Mouse (Mus musculus) thymus, adult 2 months (tissue): ENCODE measurements around the gene Col9a3.

Source experiments
- CTCF ChIP-seq: fragments of 200-500 bp; IDR thresholded peaks from 2 replicates; pipeline ENCODE4 v1.5.1; 2012; ENCODE audit warnings: mild to moderate bottlenecking, control low read depth, low read length, moderate library complexity, borderline replicate concordance; ENCODE audit not compliant: control insufficient read depth, poor library complexity, insufficient read depth; ENCODE audit errors: extremely low read depth
- POLR2A ChIP-seq: fragments of 200-500 bp; IDR thresholded peaks from 2 replicates; pipeline ENCODE4 v1.6.1; 2012; ENCODE audit warnings: mild to moderate bottlenecking, low read length, control low read depth, moderate library complexity; ENCODE audit not compliant: control insufficient read depth, poor library complexity, insufficient read depth; ENCODE audit errors: extremely low read depth

- no peak for TF ChIP-seq CTCF
- no peak for TF ChIP-seq POLR2A
Observed at GRCm38 (mm10) chr2:180560245-180560644, 37.3 kb upstream of the Col9a3 start.
